Mouse (Mus musculus) midbrain, embryonic 11.5 days (tissue): ENCODE data around the gene Gbf1. TPM values are rescaled to one million over a fixed set of nuclear protein-coding genes. Genes with fewer than 3 reads are reported as not detected.

Source experiments
- ATAC-seq: fragments of 200-750 bp; cut with Nextera tagmentation; 2 replicates; pipeline ENCODE4 v1.8.0; 2017; ENCODE audit warnings: moderate TSS enrichment, moderate library complexity; ENCODE audit not compliant: low FRiP score
- DNase-seq: peaks from one replicate; pipeline ENCODE4 v3.0.0; 2015; ENCODE audit warnings: low spot score; ENCODE audit errors: missing footprints
- H3K27ac ChIP-seq: fragments of 300-500 bp; sonication (generic); 2 replicates; pipeline ENCODE4 v1.5.1; 2014; ENCODE audit warnings: low read depth, low read length
- H3K27me3 ChIP-seq: fragments of 300-500 bp; sonication (generic); 2 replicates; pipeline ENCODE4 v1.6.1; 2014; ENCODE audit warnings: mild to moderate bottlenecking, low read length, moderate library complexity, mixed read lengths; ENCODE audit not compliant: control insufficient read depth, insufficient read depth
- H3K36me3 ChIP-seq: fragments of 300-500 bp; sonication (generic); 2 replicates; pipeline ENCODE4 v1.6.1; 2014; ENCODE audit warnings: mild to moderate bottlenecking, low read length, moderate library complexity, mixed read lengths; ENCODE audit not compliant: control insufficient read depth, insufficient read depth
- H3K4me1 ChIP-seq: fragments of 300-500 bp; sonication (generic); 2 replicates; pipeline ENCODE4 v1.6.1; 2014; ENCODE audit warnings: low read length; ENCODE audit not compliant: control insufficient read depth, insufficient read depth
- H3K4me2 ChIP-seq: fragments of 300-500 bp; sonication (generic); 2 replicates; pipeline ENCODE4 v1.6.1; 2014; ENCODE audit warnings: mild to moderate bottlenecking, moderate library complexity
- H3K4me3 ChIP-seq: fragments of 300-500 bp; sonication (generic); 2 replicates; pipeline ENCODE4 v1.5.1; 2014; ENCODE audit warnings: low read depth, low read length
- H3K9ac ChIP-seq: fragments of 300-500 bp; sonication (generic); 2 replicates; pipeline ENCODE4 v1.6.1; 2014; ENCODE audit warnings: low read length
- H3K9me3 ChIP-seq: fragments of 300-500 bp; sonication (generic); 2 replicates; pipeline ENCODE4 v1.6.1; 2016; ENCODE audit warnings: low read length; ENCODE audit not compliant: control insufficient read depth
- WGBS: fragments of 180-500 bp; shearing (Covaris S2); extraction: QIAGEN DNeasy Blood & Tissue Kit; methylation state at CpG from one replicate; pipeline ENCODE4 v1.1.7; 2014; 5-methylcytosine and 5-hydroxymethylcytosine counted together
- polyA plus RNA-seq: library from polyadenylated mRNA; unstranded; fragments of >200 nt; fragmentation: Nextera tagmentation; extraction: Ambion mirVana; gene quantifications from 2 replicates; pipeline ENCODE4 v1.2.1, GENCODE M21; 2014

Gene Gbf1
- polyA plus RNA-seq, 1 experiment from 2014 or later, result 42.6 TPM

DNA sequence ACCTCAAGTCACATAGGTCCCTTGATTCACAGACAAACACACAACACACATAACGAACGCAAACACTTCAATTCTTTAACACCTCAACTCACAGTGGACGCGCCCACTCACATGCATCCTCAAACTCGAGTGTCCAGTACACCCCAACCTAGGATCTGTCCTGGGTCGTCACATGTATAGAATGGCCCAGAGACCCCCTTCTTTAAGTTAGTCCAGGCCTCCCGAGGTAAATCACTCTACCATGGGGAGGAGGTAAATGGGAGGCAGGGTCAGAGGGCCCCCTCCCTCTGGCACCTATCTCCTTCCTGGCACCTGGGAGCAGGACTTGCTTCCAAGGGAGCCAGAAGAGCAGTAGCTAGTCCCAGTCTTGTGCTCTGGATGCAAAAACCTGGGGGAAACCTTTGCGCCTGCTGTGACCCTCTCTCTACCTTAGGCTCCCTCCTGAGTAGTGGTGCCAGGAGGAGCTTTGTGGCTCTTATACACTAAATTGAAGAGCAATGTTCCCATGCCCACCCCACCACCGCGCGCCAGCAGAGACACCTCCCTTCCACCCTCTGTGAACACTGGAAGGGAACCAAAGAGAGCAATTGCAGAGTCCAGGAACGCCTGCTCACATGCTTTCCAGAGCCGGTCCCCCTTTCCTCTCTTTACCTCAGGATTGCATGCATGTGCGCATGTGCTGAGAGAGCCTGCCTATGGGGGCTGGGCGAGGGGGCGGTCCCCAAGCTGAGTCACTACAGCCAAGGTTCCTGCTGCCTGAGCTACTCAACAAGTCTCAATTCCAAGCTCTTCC, 166.5 kb downstream of the Gbf1 start:
- H3K27me3 ChIP-seq, result peaks cover 69% of the 10 kb centered on the region
- H3K4me3 ChIP-seq, result no peak overlapping the region
- WGBS, result 12% methylated on average over 14 of the region's 16 CpGs
- no peaks in the 10 kb centered on the region for H3K36me3 ChIP-seq
- no peak for ATAC-seq
- H3K9ac ChIP-seq, result no peak overlapping the region
- DNase-seq, result peak; percentile 92
- H3K4me1 ChIP-seq, result peaks cover 37% of the 10 kb centered on the region
- no peaks in the 10 kb centered on the region for H3K9me3 ChIP-seq
- H3K4me2 ChIP-seq, result peak overlapping the region; percentile 48; the same call in 1 of the 2 replicates
- no peak overlapping the region for H3K27ac ChIP-seq

DNA sequence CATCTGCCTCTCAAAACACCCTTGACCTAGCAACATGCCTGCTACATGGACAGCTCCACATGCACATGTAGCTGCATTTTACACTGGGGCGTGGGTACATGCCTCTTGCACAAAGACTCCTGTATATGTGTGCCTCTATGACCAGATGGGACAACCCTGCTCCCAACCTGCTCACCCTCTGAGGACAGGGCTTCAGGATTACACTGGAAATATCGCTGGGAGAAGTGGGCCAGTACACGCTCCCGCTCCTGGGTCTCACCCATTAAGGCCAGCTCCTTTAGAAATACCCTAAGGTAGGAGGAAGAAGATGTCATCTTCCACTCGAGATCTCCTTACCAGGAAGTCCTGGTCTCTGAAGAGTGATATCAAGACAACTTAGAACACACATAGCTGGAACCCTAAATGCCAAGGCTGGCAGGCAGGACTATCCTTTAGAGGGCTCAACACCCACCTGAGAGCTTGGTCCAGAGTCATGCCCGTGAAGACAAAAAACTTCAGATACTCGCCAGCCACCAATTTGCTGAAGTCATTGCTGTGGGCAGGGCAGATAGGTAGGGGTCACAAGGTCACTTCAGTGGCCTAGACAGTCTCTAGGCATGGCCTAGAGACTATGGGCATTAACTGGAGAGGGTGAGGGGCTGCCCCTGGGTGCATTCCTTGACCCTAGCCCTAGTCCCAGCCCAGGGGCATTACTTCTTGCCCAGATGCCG, 167.9 kb downstream of the Gbf1 start:
- H3K27ac ChIP-seq, result no peak overlapping the region

DNA sequence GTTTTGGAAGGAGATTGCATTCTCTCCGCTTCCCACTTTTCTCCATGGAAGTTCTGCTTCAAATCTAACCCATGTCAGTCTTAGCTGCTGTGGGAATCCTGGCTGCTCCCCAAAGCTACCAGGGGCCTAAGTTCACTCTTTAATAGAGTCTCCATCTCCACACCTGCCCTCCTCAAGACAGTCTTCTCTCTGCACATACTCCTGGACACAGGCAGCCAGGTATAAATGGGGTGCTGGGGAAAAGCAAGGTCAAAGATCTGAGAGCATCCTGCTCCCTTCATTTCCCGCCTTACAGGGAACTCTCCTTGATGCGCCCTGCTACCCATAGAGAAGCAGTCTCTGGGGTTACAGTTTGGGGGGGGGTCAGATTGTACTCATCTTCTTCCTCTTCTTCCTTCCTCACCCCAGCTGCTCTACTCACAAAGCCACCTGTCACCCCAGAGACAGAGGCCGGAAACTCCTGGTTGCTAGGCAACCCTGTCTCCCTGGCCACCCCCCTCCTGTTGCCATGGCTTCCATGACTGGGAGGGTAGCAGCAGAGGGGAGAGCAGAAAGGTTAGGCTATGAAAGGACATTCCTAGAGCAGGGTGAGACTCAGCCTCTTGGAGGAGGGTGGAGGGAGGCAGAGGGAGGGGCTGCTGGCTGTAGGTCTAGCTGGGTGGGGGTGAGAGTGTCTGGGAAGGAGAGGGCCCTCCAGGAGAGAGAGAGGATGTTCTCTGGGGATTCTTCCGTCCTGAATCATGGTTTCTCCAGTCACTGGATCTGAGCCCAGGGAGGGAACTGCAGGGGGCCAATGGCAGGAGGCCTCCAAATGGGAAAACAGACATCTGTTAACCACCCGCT, 169.0 kb downstream of the Gbf1 start:
- ATAC-seq (peak; percentile 87), DNase-seq (peak; percentile 94)
- Histone ChIP-seq H3K4me1 (peaks cover 44% of the 10 kb centered on the region), H3K27ac (peak overlapping the region; percentile 65), H3K4me2 (peak overlapping the region; percentile 26), H3K9me3 (no peaks in the 10 kb centered on the region), H3K9ac (no peak overlapping the region), H3K4me3 (no peak overlapping the region), H3K27me3 (peaks cover 55% of the 10 kb centered on the region), H3K36me3 (no peaks in the 10 kb centered on the region)
- WGBS, result 21% methylated on average over 6 of the region's 6 CpGs

More for the DNA sequence above, 167.9 kb downstream of the Gbf1 start:
- peaks cover 60% of the 10 kb centered on the region for H3K27me3 ChIP-seq
- ATAC-seq, result no peak
- no peaks in the 10 kb centered on the region for H3K36me3 ChIP-seq
- no peaks in the 10 kb centered on the region for H3K9me3 ChIP-seq
- WGBS, result 83% methylated on average over 8 of the region's 8 CpGs
- peak; percentile 83 for DNase-seq
- no peak overlapping the region for H3K4me3 ChIP-seq
- peaks cover 37% of the 10 kb centered on the region for H3K4me1 ChIP-seq
- H3K4me2 ChIP-seq, result no peak overlapping the region
- no peak overlapping the region for H3K9ac ChIP-seq

DNA sequence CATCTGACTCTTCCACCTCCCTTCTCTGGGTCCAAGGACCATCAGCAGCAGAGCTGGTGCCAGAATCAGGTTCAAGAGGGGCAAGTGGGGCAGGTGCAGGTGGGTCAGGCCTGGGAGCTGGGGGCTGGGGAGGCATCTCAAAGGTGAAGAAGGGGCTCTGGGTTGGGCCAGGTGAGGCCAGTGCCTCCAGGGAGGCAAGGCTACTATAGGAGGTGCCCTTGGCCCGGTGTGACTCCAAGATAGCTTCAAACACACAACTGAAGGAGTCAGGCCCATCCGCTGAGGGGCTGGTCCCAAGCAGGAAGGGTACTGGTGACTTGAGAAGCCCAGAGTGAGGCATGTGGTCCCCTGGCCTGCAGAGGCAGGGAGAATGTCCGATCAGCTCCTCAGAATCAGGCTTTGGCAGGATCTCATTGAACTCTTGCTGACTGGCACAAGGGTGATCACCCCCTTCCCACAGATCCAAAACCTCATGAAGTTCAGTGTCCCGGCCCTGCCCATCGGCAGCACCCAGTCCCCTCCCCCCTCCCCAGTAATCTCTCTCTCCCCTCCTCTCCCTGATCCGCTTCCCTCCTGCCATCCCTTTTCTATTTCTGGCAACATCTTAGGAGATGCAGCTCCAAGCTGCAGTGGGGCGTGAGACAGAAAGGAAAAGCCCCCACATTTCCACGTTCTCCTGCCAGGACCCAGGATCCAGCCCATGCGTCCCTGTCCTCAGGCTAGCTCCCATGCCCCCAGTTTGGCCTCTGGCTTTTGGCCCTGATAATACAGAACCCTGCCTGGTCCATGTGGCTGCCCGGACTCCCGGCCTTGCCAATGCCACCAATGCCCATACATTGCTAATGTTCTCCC, 170.1 kb downstream of the Gbf1 start:
- Histone ChIP-seq H3K4me2 (peak overlapping the region; percentile 26), H3K4me1 (peaks cover 46% of the 10 kb centered on the region), H3K27ac (peak overlapping the region; percentile 65), H3K9ac (peak overlapping the region; percentile 27), H3K4me3 (no peak overlapping the region), H3K36me3 (no peaks in the 10 kb centered on the region), H3K27me3 (peaks cover 48% of the 10 kb centered on the region), H3K9me3 (no peaks in the 10 kb centered on the region)
- ATAC-seq (no peak), DNase-seq (peak; percentile 83)
- WGBS, result 56% methylated on average over 11 of the region's 11 CpGs

DNA sequence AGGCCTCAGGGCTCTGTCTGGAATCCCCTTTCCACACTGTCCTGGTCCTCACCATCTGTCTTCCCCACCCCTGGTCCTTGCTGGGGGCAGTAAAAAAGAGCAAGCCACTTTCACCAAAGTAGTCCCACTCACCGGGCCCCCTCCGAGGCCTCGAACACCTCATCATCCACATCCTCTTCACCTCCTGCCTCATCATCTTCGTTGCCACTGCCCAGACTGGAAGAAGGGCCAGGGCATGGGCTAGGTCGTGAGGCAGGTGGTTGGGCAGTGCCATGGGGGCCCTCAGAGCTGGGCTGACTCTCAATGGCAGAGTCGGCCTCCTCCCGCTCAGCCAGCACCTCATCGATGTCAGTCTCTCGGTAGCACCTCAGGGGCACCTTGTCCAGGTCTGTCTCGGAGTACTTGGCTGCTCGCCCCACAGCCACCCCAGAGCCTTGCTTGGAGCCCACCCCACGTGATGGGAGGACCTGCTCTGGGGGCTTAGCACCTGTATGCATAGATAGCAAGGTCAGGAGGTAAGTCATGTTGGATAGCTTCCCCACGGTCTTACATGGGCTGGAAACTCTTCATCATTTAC, 170.8 kb downstream of the Gbf1 start:
- Histone ChIP-seq H3K27me3 (peaks cover 41% of the 10 kb centered on the region), H3K9ac (0 out of 2 replicates have a peak overlapping the region, but pooled peaks have one; percentile 27), H3K4me2 (no peak overlapping the region), H3K4me1 (peaks cover 46% of the 10 kb centered on the region), H3K4me3 (no peak overlapping the region), H3K27ac (no peak overlapping the region), H3K36me3 (no peaks in the 10 kb centered on the region), H3K9me3 (no peaks in the 10 kb centered on the region)
- WGBS, result 80% methylated on average over 13 of the region's 13 CpGs
- DNase-seq (peak; percentile 67), ATAC-seq (no peak)

DNA sequence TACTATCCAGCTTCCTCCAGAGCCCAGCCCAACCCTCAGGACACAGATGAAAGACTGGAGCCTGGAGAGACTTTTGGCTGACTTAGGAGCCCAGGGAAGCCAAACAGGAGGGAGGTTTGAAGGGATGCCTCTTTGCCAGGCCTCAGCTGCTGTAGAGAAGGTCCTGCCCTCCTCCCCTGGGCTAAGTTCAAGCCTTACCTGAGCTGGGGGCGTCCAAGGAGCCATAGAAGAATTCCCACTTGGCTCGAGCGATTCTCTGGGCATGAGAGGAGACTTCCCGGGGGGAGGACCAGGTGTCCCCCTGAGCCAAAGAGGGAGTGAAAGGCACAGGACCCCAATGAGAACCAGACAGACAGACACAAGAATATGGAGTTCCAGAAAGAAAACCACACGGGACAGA, 171.4 kb downstream of the Gbf1 start:
- Histone ChIP-seq H3K4me1 (peaks cover 44% of the 10 kb centered on the region), H3K9ac (no peak overlapping the region), H3K36me3 (no peaks in the 10 kb centered on the region), H3K4me2 (no peak overlapping the region), H3K27ac (no peak overlapping the region), H3K9me3 (no peaks in the 10 kb centered on the region), H3K4me3 (no peak overlapping the region), H3K27me3 (peaks cover 34% of the 10 kb centered on the region)
- WGBS, result 73% methylated on average over 5 of the region's 5 CpGs
- ATAC-seq, result no peak
- DNase-seq, result no peak

DNA sequence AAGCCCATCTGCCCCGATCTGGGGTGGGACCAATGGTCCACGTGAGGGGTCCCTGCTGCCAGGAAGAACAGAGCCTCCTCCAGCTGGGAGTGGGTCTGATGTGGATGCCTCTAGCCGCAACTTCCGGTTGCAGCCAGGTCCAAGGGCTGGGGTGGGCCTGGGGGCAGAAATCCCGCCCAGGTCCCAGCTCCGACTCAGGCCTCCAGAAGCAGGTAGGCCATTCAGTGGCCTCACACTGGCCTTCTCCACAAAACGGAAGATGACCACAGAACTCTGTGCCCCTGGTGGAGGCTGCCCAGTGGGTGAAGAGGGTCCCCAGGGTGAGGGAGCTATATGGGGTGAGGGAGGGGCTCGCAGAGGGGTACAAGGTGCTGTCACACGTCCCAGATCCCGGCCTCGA, 172.1 kb downstream of the Gbf1 start:
- no peak overlapping the region for H3K27ac ChIP-seq
- H3K36me3 ChIP-seq, result no peaks in the 10 kb centered on the region
- H3K4me2 ChIP-seq, result no peak overlapping the region
- H3K4me1 ChIP-seq, result peaks cover 45% of the 10 kb centered on the region
- H3K27me3 ChIP-seq, result peaks cover 28% of the 10 kb centered on the region
- H3K9ac ChIP-seq, result no peak overlapping the region
- no peak overlapping the region for H3K4me3 ChIP-seq
- DNase-seq, result no peak
- ATAC-seq, result no peak
- WGBS, result 78% methylated on average over 11 of the region's 11 CpGs
- no peaks in the 10 kb centered on the region for H3K9me3 ChIP-seq

DNA sequence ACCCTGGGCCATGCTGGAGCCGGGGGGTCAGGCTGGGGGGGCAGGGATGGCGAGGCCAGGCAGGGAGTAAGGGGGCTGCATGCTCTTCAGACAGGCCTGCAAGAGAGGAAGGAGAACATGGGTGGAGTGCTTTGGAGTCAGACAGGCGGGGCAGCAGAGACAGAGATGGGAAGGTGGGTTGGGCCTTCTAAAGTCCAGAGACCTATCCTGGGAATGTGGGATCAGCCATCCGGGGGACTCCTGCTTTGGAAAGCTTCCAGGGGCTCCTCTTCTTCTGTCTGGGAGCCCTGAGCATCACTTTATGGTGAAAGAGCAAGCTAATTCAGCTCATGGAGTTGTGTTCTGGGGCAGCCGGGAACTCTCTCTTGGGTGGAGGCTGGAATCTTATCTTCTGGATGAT, 172.6 kb downstream of the Gbf1 start:
- 68% methylated on average over 5 of the region's 5 CpGs for WGBS
- no peak overlapping the region for H3K9ac ChIP-seq

More for the DNA sequence above, 172.6 kb downstream of the Gbf1 start:
- DNase-seq (peak; percentile 57), ATAC-seq (no peak)
- Histone ChIP-seq H3K4me3 (no peak overlapping the region), H3K4me2 (no peak overlapping the region), H3K36me3 (no peaks in the 10 kb centered on the region), H3K27ac (no peak overlapping the region), H3K4me1 (peaks cover 49% of the 10 kb centered on the region), H3K9me3 (no peaks in the 10 kb centered on the region), H3K27me3 (peaks cover 22% of the 10 kb centered on the region)
